Mouse (Mus musculus) C2C12 (cell line): ENCODE results near the gene Kin. TPM values are rescaled to one million over a fixed set of nuclear protein-coding genes. Genes with fewer than 3 reads are reported as not detected.

Experiments used
- H3K27me3 ChIP-seq: one replicate; pipeline ENCODE4 v1.6.1; 2011; ENCODE audit not compliant: control insufficient read depth, insufficient read depth, insufficient read length
- H3K36me3 ChIP-seq: one replicate; pipeline ENCODE4 v1.6.1; 2011; ENCODE audit not compliant: control insufficient read depth, insufficient read depth
- H3K4me3 ChIP-seq: one replicate; pipeline ENCODE4 v1.5.1; 2011; ENCODE audit warnings: mild to moderate bottlenecking, control low read depth; ENCODE audit not compliant: poor library complexity, insufficient read depth, severe bottlenecking
- H3K79me2 ChIP-seq: one replicate; pipeline ENCODE4 v1.6.1; 2011; ENCODE audit not compliant: control insufficient read depth, insufficient read depth
- H3K79me3 ChIP-seq: one replicate; pipeline ENCODE4 v1.6.1; 2011; ENCODE audit warnings: low read depth, control low read depth
- H3ac ChIP-seq: one replicate; pipeline ENCODE3; 2011; ENCODE audit warnings: low read depth; ENCODE audit not compliant: control insufficient read depth, insufficient read length
- CEBPB ChIP-seq: IDR thresholded peaks from one replicate; pipeline ENCODE4 v1.6.1; 2011; ENCODE audit warnings: low read depth, mild to moderate bottlenecking, control low read depth, moderate library complexity
- CTCF ChIP-seq: IDR thresholded peaks from one replicate; pipeline ENCODE4 v1.5.1; 2011; ENCODE audit not compliant: control insufficient read depth, insufficient read depth, insufficient read length
- FOSL1 ChIP-seq: IDR thresholded peaks from one replicate; pipeline ENCODE4 v1.8.0; 2011; ENCODE audit warnings: mild to moderate bottlenecking, low read length; ENCODE audit not compliant: poor library complexity, insufficient read depth, severe bottlenecking
- MAX ChIP-seq: IDR thresholded peaks from one replicate; pipeline ENCODE4 v1.6.1; 2011; ENCODE audit warnings: mild to moderate bottlenecking, control low read depth
- MYOD1 ChIP-seq: IDR thresholded peaks from one replicate; pipeline ENCODE4 v1.6.1; 2011; ENCODE audit warnings: low read depth; ENCODE audit not compliant: control insufficient read depth, insufficient read length
- MYOG ChIP-seq: IDR thresholded peaks from one replicate; pipeline ENCODE4 v1.6.1; 2011; ENCODE audit not compliant: control insufficient read depth, insufficient read length; ENCODE audit errors: extremely low read depth
- USF1 ChIP-seq: IDR thresholded peaks from one replicate; pipeline ENCODE4 v1.6.1; 2011; ENCODE audit warnings: low read depth, mild to moderate bottlenecking, control low read depth, moderate library complexity
- polyA plus RNA-seq: library from polyadenylated mRNA; unstranded; fragments of >200 nt; fragmentation: generic; extraction: Trizol; gene quantifications from one replicate; pipeline ENCODE4 v1.2.1, GENCODE M21; 2012; ENCODE audit warnings: missing spikeins

The Kin gene
- polyA plus RNA-seq, 1 experiment: 7.5 TPM

DNA sequence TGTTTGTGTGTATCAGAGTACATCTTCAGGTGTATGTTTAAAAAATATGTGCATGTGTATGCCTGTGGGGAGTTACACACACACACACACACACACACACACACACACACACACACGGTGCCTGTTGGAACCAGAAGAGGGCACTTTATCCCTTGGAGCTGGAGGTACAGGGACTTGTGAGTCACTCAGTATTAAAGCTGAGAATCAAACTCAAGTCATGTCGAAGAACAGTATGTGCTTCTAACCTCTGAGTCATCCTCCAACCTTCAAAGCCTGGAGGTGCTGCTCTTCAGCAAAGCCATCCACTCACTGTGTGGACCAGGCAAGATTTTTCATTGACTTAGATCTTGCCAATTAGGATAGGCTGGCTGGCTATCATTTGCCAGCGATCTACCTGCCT is 41.4 kb downstream of the Kin start:
- TF ChIP-seq MYOD1 (no peak), MYOG (no peak), MAX (no peak), CTCF (no peak), USF1 (no peak), FOSL1 (no peak), CEBPB (no peak)
- no peaks in the 10 kb centered on the region for H3K79me2 ChIP-seq

DNA sequence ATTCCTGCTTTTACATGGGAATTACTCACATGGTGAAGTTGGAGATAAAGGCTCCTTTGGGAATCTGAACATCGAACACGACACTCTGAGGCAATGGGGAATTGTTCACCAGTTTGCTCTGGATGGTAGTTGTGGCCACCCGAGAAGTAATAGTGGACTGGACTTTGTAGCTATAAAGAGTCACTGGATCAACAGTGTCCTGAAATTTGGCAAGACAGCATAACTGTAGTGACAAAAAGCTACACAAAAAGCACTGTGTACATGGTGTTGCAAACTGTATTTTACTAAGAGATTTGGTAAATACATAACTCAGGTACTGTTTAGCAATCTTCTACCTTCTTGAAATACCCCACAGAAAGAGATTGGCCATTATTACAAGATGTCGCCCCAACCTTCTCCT is 45.7 kb downstream of the Kin start:
- Histone ChIP-seq H3K36me3 (no peaks in the 10 kb centered on the region), H3ac (no peak overlapping the region), H3K79me3 (no peaks in the 10 kb centered on the region), H3K4me3 (no peak overlapping the region), H3K79me2 (no peaks in the 10 kb centered on the region), H3K27me3 (no peaks in the 10 kb centered on the region)
- TF ChIP-seq MYOG (no peak), MYOD1 (no peak), USF1 (no peak), CEBPB (no peak), CTCF (no peak), FOSL1 (no peak), MAX (no peak)

More for the DNA sequence above, 41.4 kb downstream of the Kin start:
- H3K27me3 ChIP-seq: no peaks in the 10 kb centered on the region
- H3ac ChIP-seq: no peak overlapping the region
- H3K36me3 ChIP-seq: no peaks in the 10 kb centered on the region
- no peaks in the 10 kb centered on the region for H3K79me3 ChIP-seq
- no peak overlapping the region for H3K4me3 ChIP-seq

DNA sequence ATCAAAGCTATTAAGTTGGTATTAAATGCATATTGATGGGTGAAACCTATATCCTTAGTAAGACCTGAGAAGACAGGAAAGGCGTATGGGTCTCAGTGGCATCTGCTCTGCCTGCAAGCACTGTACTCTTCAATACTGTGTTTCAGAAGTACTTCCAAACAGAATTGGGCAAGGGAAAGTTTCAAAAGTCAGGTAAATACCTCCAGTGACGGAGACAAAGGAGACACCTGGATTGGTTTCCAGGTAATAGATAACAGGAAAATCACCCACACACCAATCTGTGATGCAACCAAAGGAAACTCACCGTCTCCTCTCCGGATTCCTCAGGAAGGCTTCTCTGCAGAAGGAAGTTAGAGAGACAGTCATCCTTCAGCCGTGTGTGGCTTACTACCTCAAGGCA is 47.1 kb downstream of the Kin start:
- Histone ChIP-seq H3K36me3 (no peaks in the 10 kb centered on the region), H3ac (no peak overlapping the region), H3K79me2 (no peaks in the 10 kb centered on the region), H3K4me3 (no peak overlapping the region), H3K79me3 (no peaks in the 10 kb centered on the region), H3K27me3 (no peaks in the 10 kb centered on the region)
- TF ChIP-seq FOSL1: no peak
- no peak for TF ChIP-seq USF1
- no peak for TF ChIP-seq MAX
- TF ChIP-seq CEBPB: no peak
- no peak for TF ChIP-seq CTCF
- no peak for TF ChIP-seq MYOG
- no peak for TF ChIP-seq MYOD1

DNA sequence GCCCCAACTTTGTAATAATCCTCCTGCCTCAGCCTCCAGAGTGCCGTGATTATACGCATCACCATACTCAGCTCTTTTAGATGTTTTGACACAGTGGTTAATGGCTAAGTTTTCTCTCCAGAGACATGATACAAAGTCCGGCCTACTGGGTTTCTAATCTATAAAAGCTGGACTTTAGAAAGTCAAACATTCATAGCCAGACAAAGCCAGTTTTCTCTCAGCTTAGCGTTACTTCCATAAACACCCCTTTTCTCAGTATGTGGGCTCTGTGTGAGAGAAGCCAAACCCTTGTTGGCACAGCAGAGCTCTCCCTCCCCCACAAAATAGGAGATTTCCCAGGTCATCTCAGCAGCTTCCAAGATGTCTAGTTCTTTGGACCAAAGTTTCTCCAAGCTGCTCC is 48.2 kb downstream of the Kin start:
- Histone ChIP-seq H3K36me3 (no peaks in the 10 kb centered on the region), H3K79me3 (no peaks in the 10 kb centered on the region), H3K27me3 (no peaks in the 10 kb centered on the region), H3K4me3 (no peak overlapping the region), H3ac (no peak overlapping the region), H3K79me2 (no peaks in the 10 kb centered on the region)
- TF ChIP-seq MYOD1: no peak
- no peak for TF ChIP-seq USF1
- no peak for TF ChIP-seq CTCF
- TF ChIP-seq FOSL1: no peak
- no peak for TF ChIP-seq MYOG
- no peak for TF ChIP-seq MAX
- no peak for TF ChIP-seq CEBPB

DNA sequence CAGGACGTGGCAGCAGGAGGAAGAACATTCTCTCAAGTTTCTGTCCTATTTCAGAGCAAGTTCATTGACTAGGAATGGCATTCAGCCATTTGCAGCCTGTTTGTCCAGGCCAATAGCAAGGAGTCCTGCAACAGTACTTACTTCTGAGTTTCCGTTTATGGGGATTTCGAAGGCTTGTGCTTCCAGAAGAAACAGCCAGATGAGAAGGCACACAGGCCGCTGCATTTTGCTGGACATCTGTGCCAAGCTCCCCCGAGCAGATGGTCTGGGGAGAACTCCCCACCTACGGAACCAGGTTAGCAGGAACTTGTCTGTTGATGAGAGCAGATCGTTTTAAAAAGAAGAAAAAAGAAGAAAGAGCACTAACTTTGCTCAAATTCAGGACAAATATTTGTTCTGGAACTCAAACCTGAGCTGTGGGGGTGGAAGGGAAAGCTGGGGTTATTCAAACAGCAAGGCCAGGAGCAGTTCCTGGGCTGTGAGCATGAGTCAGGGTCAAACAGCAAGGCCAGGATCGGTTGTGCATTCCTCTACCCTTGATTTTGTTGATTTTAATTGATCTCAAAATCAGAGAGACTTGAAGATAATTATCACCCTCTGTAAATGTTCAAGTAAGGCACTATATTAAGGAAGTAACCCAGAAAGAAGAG is 50.1 kb downstream of the Kin start:
- Histone ChIP-seq H3ac (no peak overlapping the region), H3K79me3 (no peaks in the 10 kb centered on the region), H3K27me3 (no peaks in the 10 kb centered on the region), H3K4me3 (no peak overlapping the region), H3K36me3 (no peaks in the 10 kb centered on the region), H3K79me2 (no peaks in the 10 kb centered on the region)
- TF ChIP-seq CEBPB (no peak), CTCF (no peak), MAX (no peak), MYOG (no peak), MYOD1 (no peak), FOSL1 (no peak), USF1 (no peak)

DNA sequence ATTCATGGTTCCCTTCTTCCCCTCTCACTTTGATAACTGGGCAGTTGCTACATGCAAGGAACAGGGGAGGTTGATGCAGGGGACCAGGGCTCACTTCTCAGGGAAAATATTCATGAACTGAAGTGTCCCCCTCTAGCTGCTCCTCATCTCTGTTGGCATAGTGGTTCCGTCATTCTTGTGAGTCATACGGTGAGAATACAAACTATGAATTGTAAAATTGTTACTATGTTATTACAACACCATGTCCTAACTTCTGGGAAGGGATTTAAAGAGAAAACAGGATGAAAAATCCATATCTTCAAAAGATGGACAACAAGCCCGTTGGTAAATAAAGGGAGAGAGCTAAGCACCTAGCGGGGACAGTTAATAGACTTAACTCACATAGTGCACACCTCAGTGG is 50.9 kb downstream of the Kin start, which contains the start of gene Itih2:
Gene Itih2 (minus strand): TSS at position 101 of the 400 bp plus-strand sequence.
- Histone ChIP-seq H3K27me3 (no peaks in the 10 kb centered on the region), H3K36me3 (no peaks in the 10 kb centered on the region)

More for the DNA sequence above, 50.9 kb downstream of the Kin start, which contains the start of gene Itih2:
- TF ChIP-seq USF1: no peak
- TF ChIP-seq MYOG: no peak
- TF ChIP-seq CEBPB: no peak
- TF ChIP-seq CTCF: no peak
- TF ChIP-seq MYOD1: no peak
- TF ChIP-seq MAX: no peak
- no peak for TF ChIP-seq FOSL1
- Histone ChIP-seq H3ac (no peak within 1 kb of the TSS), H3K79me2 (no peaks in the 10 kb centered on the region), H3K79me3 (no peaks in the 10 kb centered on the region), H3K4me3 (no peak within 1 kb of the TSS)
